Mouse (Mus musculus): ENCODE measurements around the gene Slc35a2. TPM values are rescaled to one million over a fixed set of nuclear protein-coding genes. Genes with fewer than 3 reads are reported as not detected.

Slc35a2 gene
- total and polyA plus RNA-seq, 3 experiments = 66.7 to 96.0 TPM; not detected in 1

- Histone ChIP-seq H3K27me3 (ENCODE audit: control insufficient read depth in 1 of 2, insufficient read depth in 2 of 2, low read length in 2 of 2) (no peaks in the 10 kb centered on the region), H3K4me3 (ENCODE audit: control insufficient read depth in 1 of 2, insufficient read depth in 1 of 2, low read depth in 2 of 2, low read length in 2 of 2) (no peak overlapping the region), H3K27ac (ENCODE audit: control insufficient read depth, low read depth, low read length) (no peak overlapping the region), H3K4me1 (ENCODE audit: control insufficient read depth in 1 of 2, insufficient read depth in 2 of 2, low read length in 2 of 2) (no peaks in the 10 kb centered on the region), H3K36me3 (ENCODE audit: control insufficient read depth in 1 of 2, insufficient read depth in 2 of 2, low read length in 2 of 2) (peaks cover 3 to 29% of the 10 kb centered on the region in 2 experiments; a peak in 2 of 4 replicates), H3K9me3 (replicated peaks; ENCODE audit: insufficient read depth, low read length) (no peaks in the 10 kb centered on the region), H3K9ac (ENCODE audit: control insufficient read depth, low read depth, low read length, poor library complexity, severe bottlenecking) (no peak overlapping the region), H3K79me2 (ENCODE audit: control insufficient read depth, insufficient read depth, low read length, poor library complexity) (peaks cover 9% of the 10 kb centered on the region)
- no peak for DNase-seq (ENCODE audit: low read depth, low spot score)
- TF ChIP-seq KAT2A (conservative IDR thresholded peaks at IDR 0.05; ENCODE audit: low read depth, low read length) (no peak), ZC3H11A (IDR thresholded peaks at IDR 0.05; ENCODE audit: low read depth, low read length) (no peak), MXI1 (IDR thresholded peaks at IDR 0.05; ENCODE audit: low read depth, low read length) (no peak), TBP (IDR thresholded peaks at IDR 0.05; ENCODE audit: low read depth, low read length) (no peak), ETS1 (IDR thresholded peaks at IDR 0.05; ENCODE audit: low read depth, low read length) (no peak), ZKSCAN1 (IDR thresholded peaks at IDR 0.05; ENCODE audit: low read depth, low read length) (no peak), POLR2A (IDR thresholded peaks at IDR 0.05; ENCODE audit: control insufficient read depth in 1 of 2, insufficient read depth in 1 of 2, low read depth in 1 of 2, low read length in 2 of 2, poor library complexity in 1 of 2) (no peak), RAD21 (IDR thresholded peaks at IDR 0.05; ENCODE audit: low read depth, low read length) (no peak), SMC3 (IDR thresholded peaks at IDR 0.05; ENCODE audit: low read depth, low read length) (no peak), POLR2AphosphoS2 (IDR thresholded peaks at IDR 0.05; ENCODE audit: low read length) (no peak), MYC (IDR thresholded peaks at IDR 0.05; ENCODE audit: low read depth, low read length) (no peak), JUND (IDR thresholded peaks at IDR 0.05; ENCODE audit: low read depth, low read length) (no peak)
Observed at GRCm38 (mm10) chrX:7868506-7868905, 15.3 kb upstream of the Slc35a2 start.

DNA sequence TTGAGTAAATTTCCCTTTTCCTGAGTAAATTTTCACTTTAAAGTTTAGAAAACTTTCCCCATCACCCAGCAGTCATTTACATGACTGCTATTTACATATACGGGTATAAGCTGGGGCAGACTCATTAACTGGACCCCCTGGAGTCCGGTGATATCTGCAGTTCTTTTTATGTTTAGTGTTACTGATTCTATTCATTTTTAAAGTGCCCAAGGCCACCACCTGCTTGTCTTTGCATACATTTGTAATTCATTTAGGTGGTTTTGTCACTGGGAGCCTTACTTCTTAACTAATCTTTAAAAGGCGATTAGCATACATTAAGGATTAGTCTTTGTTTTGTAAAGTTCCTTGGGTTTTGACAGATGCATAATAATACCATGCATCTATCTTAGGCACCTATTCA, 14.0 kb upstream of the Slc35a2 start:
- H3K36me3 ChIP-seq (ENCODE audit: control insufficient read depth in 1 of 2, insufficient read depth in 2 of 2, low read length in 2 of 2) = peaks cover 0 to 26% of the 10 kb centered on the region in 2 experiments; a peak in 2 of 4 replicates
- no peaks in the 10 kb centered on the region for H3K4me1 ChIP-seq (ENCODE audit: control insufficient read depth in 1 of 2, insufficient read depth in 2 of 2, low read length in 2 of 2)

DNA sequence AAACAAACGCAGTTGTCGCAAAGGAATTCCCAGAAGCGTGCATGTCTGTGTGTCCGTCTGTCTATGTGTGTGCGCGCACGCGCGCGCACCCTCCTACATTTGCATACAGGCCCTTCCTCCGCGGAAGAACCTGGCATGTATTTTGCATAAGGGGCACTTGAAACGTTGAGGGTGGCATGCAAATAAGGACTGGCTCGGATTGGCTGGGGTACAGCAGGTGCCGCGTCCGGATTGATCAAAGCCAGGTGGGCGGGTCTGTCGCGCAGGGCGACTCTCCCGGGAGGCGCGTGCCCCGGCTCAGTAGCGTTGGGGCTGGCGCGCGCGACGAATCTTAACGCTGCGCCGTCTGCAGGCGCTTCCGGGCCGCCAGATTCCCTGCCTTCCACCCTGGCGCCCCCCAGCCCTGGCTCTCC, 5.8 kb upstream of the Slc35a2 start, which contains the start of gene Pim2:
TSS of gene Pim2 (plus strand) at position 256 of the 413 bp plus-strand sequence.
- no peaks in the 10 kb centered on the region; the same call in 1 of the 2 replicates for H3K79me2 ChIP-seq (ENCODE audit: control insufficient read depth, insufficient read depth, low read length, poor library complexity)
- H3K4me3 ChIP-seq (ENCODE audit: control insufficient read depth in 1 of 2, insufficient read depth in 1 of 2, low read depth in 2 of 2, low read length in 2 of 2) = peak within 1 kb of the TSS; percentile 63 to 80
- peak within 1 kb of the TSS; percentile 16; the same call in 1 of the 2 replicates for H3K27ac ChIP-seq (ENCODE audit: control insufficient read depth, low read depth, low read length)
- H3K36me3 ChIP-seq (ENCODE audit: control insufficient read depth in 1 of 2, insufficient read depth in 2 of 2, low read length in 2 of 2) = peaks cover 2 to 8% of the 10 kb centered on the region in 2 experiments; a peak in 3 of 4 replicates
- H3K27me3 ChIP-seq (ENCODE audit: control insufficient read depth in 1 of 2, insufficient read depth in 2 of 2, low read length in 2 of 2) = no peaks in the 10 kb centered on the region
- H3K4me1 ChIP-seq (ENCODE audit: control insufficient read depth in 1 of 2, insufficient read depth in 2 of 2, low read length in 2 of 2) = peaks cover 5 to 11% of the 10 kb centered on the region in 2 experiments
- H3K9me3 ChIP-seq (replicated peaks; ENCODE audit: insufficient read depth, low read length) = no peaks in the 10 kb centered on the region
- DNase-seq (ENCODE audit: low read depth, low spot score) = peak; percentile 98
- peak within 1 kb of the TSS; percentile 70 for H3K9ac ChIP-seq (ENCODE audit: control insufficient read depth, low read depth, low read length, poor library complexity, severe bottlenecking)
- TF ChIP-seq USF2 (IDR thresholded peaks at IDR 0.05; ENCODE audit: borderline replicate concordance in 1 of 2, insufficient read depth in 1 of 2, low read depth in 1 of 2, low read length in 2 of 2) = no peak
- no peak for TF ChIP-seq MYB (IDR thresholded peaks at IDR 0.05; ENCODE audit: low read depth, low read length)
- no peak for TF ChIP-seq POLR2AphosphoS5 (IDR thresholded peaks at IDR 0.05; ENCODE audit: borderline replicate concordance, low read depth, low read length)
- peak; percentile 71 for TF ChIP-seq MYC (IDR thresholded peaks at IDR 0.05; ENCODE audit: low read depth, low read length)
- no peak for TF ChIP-seq E2F4 (IDR thresholded peaks at IDR 0.05; ENCODE audit: borderline replicate concordance, low read depth, low read length)
- TF ChIP-seq MXI1 (IDR thresholded peaks at IDR 0.05; ENCODE audit: low read depth, low read length) = peak; percentile 80; the same call in 1 of the 2 replicates
- TF ChIP-seq ETS1 (IDR thresholded peaks at IDR 0.05; ENCODE audit: low read depth, low read length) = 0 out of 2 replicates have a peak, but pooled peaks have one; percentile 1
- peak; percentile 61 for TF ChIP-seq HCFC1 (IDR thresholded peaks at IDR 0.05; ENCODE audit: low read depth, low read length)
- 0 out of 2 replicates have a peak, but pooled peaks have one; percentile 41 for TF ChIP-seq TCF12 (IDR thresholded peaks at IDR 0.05; ENCODE audit: low read depth, low read length)
- TF ChIP-seq SMC3 (IDR thresholded peaks at IDR 0.05; ENCODE audit: low read depth, low read length) = no peak
- peak; percentile 80 for TF ChIP-seq MAX (IDR thresholded peaks at IDR 0.05; ENCODE audit: low read length)
- TF ChIP-seq TAL1 (IDR thresholded peaks at IDR 0.05; ENCODE audit: low read length) = no peak
- TF ChIP-seq ELF1 (IDR thresholded peaks at IDR 0.05; ENCODE audit: low read depth, low read length) = 0 out of 2 replicates have a peak, but pooled peaks have one; percentile 37
- no peak for TF ChIP-seq EP300 (IDR thresholded peaks at IDR 0.05; ENCODE audit: low read depth in 1 of 2, low read length in 2 of 2)
- no peak for TF ChIP-seq RAD21 (IDR thresholded peaks at IDR 0.05; ENCODE audit: low read depth, low read length)

More for the DNA sequence above, 14.0 kb upstream of the Slc35a2 start:
- H3K27ac ChIP-seq (ENCODE audit: control insufficient read depth, low read depth, low read length) = no peak overlapping the region
- peaks cover 9% of the 10 kb centered on the region for H3K79me2 ChIP-seq (ENCODE audit: control insufficient read depth, insufficient read depth, low read length, poor library complexity)
- no peaks in the 10 kb centered on the region for H3K9me3 ChIP-seq (replicated peaks; ENCODE audit: insufficient read depth, low read length)
- TF ChIP-seq TBP (IDR thresholded peaks at IDR 0.05; ENCODE audit: low read depth, low read length) = no peak
- TF ChIP-seq ZNF384 (IDR thresholded peaks at IDR 0.05; ENCODE audit: low read depth, low read length) = no peak
- no peak for TF ChIP-seq EP300 (IDR thresholded peaks at IDR 0.05; ENCODE audit: low read depth in 1 of 2, low read length in 2 of 2)
- no peak for TF ChIP-seq CTCF (IDR thresholded peaks at IDR 0.05 in 2 of 3, conservative IDR thresholded peaks at IDR 0.05 in 1 of 3; ENCODE audit: control insufficient read depth in 1 of 3, insufficient read depth in 1 of 3, low read depth in 2 of 3, low read length in 3 of 3, poor library complexity in 1 of 3, severe bottlenecking in 1 of 3)
- TF ChIP-seq MAZ (IDR thresholded peaks at IDR 0.05; ENCODE audit: low read depth, low read length) = no peak
- TF ChIP-seq MYB (IDR thresholded peaks at IDR 0.05; ENCODE audit: low read depth, low read length) = no peak
- no peak for TF ChIP-seq POLR2A (IDR thresholded peaks at IDR 0.05; ENCODE audit: control insufficient read depth in 1 of 2, insufficient read depth in 1 of 2, low read depth in 1 of 2, low read length in 2 of 2, poor library complexity in 1 of 2)
- DNase-seq (ENCODE audit: low read depth, low spot score) = no peak
- no peaks in the 10 kb centered on the region for H3K27me3 ChIP-seq (ENCODE audit: control insufficient read depth in 1 of 2, insufficient read depth in 2 of 2, low read length in 2 of 2)
- no peak overlapping the region for H3K9ac ChIP-seq (ENCODE audit: control insufficient read depth, low read depth, low read length, poor library complexity, severe bottlenecking)
- no peak overlapping the region for H3K4me3 ChIP-seq (ENCODE audit: control insufficient read depth in 1 of 2, insufficient read depth in 1 of 2, low read depth in 2 of 2, low read length in 2 of 2)

All from MEL (cell line).